Mouse (Mus musculus) liver, embryonic 16.5 days (tissue): ENCODE measurements around the gene Aipl1. TPM values are rescaled to one million over a fixed set of nuclear protein-coding genes. Genes with fewer than 3 reads are reported as not detected.

ENCODE experiments used
- ATAC-seq: fragments of 200-750 bp; cut with Nextera tagmentation; 2 replicates; pipeline ENCODE4 v1.8.0; 2017; ENCODE audit warnings: low read depth, mild to moderate bottlenecking, moderate number of reproducible peaks, moderate library complexity
- H3K27ac ChIP-seq: fragments of 300-500 bp; sonication (generic); 2 replicates; pipeline ENCODE4 v1.5.1; 2014; ENCODE audit warnings: mild to moderate bottlenecking, low read length
- H3K27me3 ChIP-seq: fragments of 300-500 bp; sonication (generic); 2 replicates; pipeline ENCODE4 v1.6.1; 2014; ENCODE audit warnings: low read depth, low read length, mixed read lengths; ENCODE audit not compliant: control insufficient read depth, insufficient read depth
- H3K36me3 ChIP-seq: fragments of 300-500 bp; sonication (generic); 2 replicates; pipeline ENCODE4 v1.6.1; 2014; ENCODE audit warnings: mild to moderate bottlenecking; ENCODE audit not compliant: control insufficient read depth, insufficient read depth
- H3K4me1 ChIP-seq: fragments of 300-500 bp; sonication (generic); 2 replicates; pipeline ENCODE4 v1.6.1; 2014; ENCODE audit warnings: low read depth, low read length, mixed read lengths; ENCODE audit not compliant: control insufficient read depth
- H3K4me2 ChIP-seq: fragments of 300-500 bp; sonication (generic); 2 replicates; pipeline ENCODE4 v1.6.1; 2014; ENCODE audit warnings: low read depth, low read length, mixed read lengths
- H3K4me3 ChIP-seq: fragments of 300-500 bp; sonication (generic); 2 replicates; pipeline ENCODE4 v1.5.1; 2014; ENCODE audit warnings: low read depth, mild to moderate bottlenecking, low read length
- H3K9ac ChIP-seq: fragments of 300-500 bp; sonication (generic); 2 replicates; pipeline ENCODE4 v1.6.1; 2014; ENCODE audit warnings: low read depth, low read length
- H3K9me3 ChIP-seq: fragments of 300-500 bp; sonication (generic); replicated peaks from 2 replicates; pipeline ENCODE4 v1.6.1; 2016; ENCODE audit warnings: low read length; ENCODE audit not compliant: control insufficient read depth
- WGBS: fragments of 180-500 bp; shearing (Covaris S2); extraction: QIAGEN DNeasy Blood & Tissue Kit; methylation state at CpG from one replicate; pipeline ENCODE4 v1.1.7; 2014; ENCODE audit not compliant: insufficient replicate concordance; 5-methylcytosine and 5-hydroxymethylcytosine counted together
- polyA plus RNA-seq: library from polyadenylated mRNA; unstranded; fragments of >200 nt; fragmentation: Nextera tagmentation; extraction: Ambion mirVana; gene quantifications from 2 replicates; pipeline ENCODE4 v1.2.1, GENCODE M21; 2015

Aipl1 gene
- polyA plus RNA-seq, 1 experiment from 2014 or later = 0.09 TPM

DNA sequence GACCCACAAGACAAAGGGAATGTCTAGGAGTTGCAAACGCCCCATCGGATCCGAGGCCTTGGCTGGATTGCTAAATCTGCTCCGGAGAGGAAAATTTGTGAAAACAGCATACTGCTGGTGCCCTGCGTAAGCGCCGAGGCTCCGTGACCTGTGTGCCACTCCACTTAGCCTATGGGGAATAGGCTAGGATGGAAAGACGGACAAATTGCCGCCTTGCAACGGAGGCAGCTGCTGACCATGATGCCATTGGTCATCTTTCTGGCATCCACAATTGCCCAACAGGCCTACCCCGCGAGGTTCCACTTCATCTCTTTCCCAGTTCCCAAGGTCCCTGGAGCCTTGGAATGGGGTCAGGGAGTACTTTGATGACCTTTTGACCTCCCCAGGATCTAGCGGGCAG lies 5.3 kb upstream of the Aipl1 start:
- Histone ChIP-seq H3K27me3 (no peaks in the 10 kb centered on the region), H3K4me2 (peak overlapping the region; percentile 74), H3K36me3 (no peaks in the 10 kb centered on the region), H3K27ac (no peak overlapping the region), H3K4me3 (peak overlapping the region; percentile 59), H3K9me3 (no peaks in the 10 kb centered on the region), H3K4me1 (peaks cover 14% of the 10 kb centered on the region), H3K9ac (peak overlapping the region; percentile 6; the same call in 1 of the 2 replicates)
- 2% methylated on average over 14 of the region's 14 CpGs for WGBS
- ATAC-seq = 0 out of 2 replicates have a peak, but pooled peaks have one; percentile 3

DNA sequence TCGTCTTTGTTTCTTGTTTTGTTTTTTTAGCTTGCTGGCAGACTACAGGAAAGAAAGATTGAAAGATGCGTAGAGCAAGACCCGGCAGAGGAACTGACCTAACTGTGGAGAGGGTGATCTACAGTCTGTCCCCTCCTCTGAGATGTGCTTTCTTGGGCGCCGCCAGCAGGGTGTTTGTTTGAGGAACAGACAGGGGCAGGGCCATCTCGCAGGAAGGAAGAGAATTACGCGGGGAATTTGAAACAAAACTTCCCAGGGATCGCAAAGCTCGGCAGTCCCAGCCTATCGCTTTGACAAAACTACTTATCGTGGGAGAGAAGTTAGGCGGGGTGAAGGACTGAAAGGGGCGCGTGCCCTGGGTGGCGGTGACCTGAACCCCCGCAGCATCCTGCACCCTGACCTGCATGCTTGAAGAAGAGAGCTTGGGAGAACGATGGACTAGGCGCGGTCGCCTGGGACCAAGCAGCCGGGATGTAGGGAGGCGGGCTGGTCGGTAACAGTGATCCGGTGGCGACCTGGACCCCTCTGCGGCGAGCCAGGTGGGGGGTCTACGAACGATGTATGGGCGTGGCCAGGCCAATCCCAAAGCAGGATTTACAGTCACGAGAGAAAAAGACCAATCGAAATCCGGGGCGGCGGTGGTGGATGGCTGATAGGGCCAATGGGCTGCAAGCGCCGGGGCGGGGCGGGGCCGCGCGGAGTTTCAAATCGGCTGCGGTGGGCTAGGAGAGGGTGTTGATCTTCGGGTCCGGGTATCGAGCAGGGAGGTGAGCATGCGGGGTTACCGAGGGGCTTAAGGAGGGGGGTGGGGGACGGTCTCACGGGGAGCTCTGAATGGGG lies 4.7 kb upstream of the Aipl1 start, which contains the start of gene Pimreg:
TSS of gene Pimreg (plus strand) at position 265 of the 840 bp plus-strand sequence.
- Histone ChIP-seq H3K4me2 (peak within 1 kb of the TSS; percentile 74), H3K27ac (no peak within 1 kb of the TSS; the same call in 1 of the 2 replicates), H3K36me3 (no peaks in the 10 kb centered on the region), H3K9me3 (no peaks in the 10 kb centered on the region), H3K27me3 (no peaks in the 10 kb centered on the region), H3K9ac (peak within 1 kb of the TSS; percentile 40; the same call in 1 of the 2 replicates), H3K4me1 (peaks cover 14% of the 10 kb centered on the region), H3K4me3 (peak within 1 kb of the TSS; percentile 59)
- peak; percentile 79 for ATAC-seq
- under 1% methylated on average over 52 of the region's 52 CpGs for WGBS

DNA sequence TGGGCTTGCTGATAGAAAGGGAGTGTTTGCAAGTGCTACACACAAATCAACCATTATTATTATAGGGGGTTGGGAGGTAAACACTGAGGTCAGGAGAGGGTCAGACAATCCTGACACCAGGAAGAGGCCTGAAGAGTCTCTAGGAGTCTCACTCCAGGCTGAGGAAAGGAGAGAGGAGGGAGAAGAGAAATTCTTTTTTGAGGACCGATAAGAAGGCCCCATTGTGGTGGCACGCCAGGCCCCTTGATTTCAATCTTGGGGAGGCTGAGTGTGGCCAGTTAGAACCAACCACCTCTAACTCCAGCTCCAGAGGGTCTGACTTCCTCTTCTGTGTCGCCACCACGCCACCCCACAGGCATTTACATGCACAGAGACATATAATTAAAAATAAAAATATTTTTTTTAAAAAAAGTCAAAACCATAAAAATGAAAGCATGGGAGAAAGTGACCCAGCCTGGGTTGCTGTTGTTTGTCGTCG lies 4.0 kb upstream of the Aipl1 start:
- H3K4me1 ChIP-seq = peaks cover 14% of the 10 kb centered on the region
- 3% methylated on average over 6 of the region's 6 CpGs for WGBS
- no peaks in the 10 kb centered on the region for H3K36me3 ChIP-seq
- no peak overlapping the region for H3K27ac ChIP-seq
- H3K27me3 ChIP-seq = no peaks in the 10 kb centered on the region
- H3K4me2 ChIP-seq = peak overlapping the region; percentile 74
- ATAC-seq = no peak
- no peak overlapping the region for H3K9ac ChIP-seq
- peak overlapping the region; percentile 59 for H3K4me3 ChIP-seq
- no peaks in the 10 kb centered on the region for H3K9me3 ChIP-seq

- Histone ChIP-seq H3K4me1 (peaks cover 14% of the 10 kb centered on the region), H3K4me3 (no peak overlapping the region), H3K27ac (no peak overlapping the region), H3K9ac (no peak overlapping the region), H3K9me3 (no peaks in the 10 kb centered on the region), H3K27me3 (no peaks in the 10 kb centered on the region), H3K4me2 (no peak overlapping the region), H3K36me3 (no peaks in the 10 kb centered on the region)
- WGBS = 50% methylated on average over 16 of the region's 16 CpGs
- no peak for ATAC-seq
Measured at GRCm38 (mm10) chr11:72039599-72040386, 2.5 kb upstream of the Aipl1 start.

DNA sequence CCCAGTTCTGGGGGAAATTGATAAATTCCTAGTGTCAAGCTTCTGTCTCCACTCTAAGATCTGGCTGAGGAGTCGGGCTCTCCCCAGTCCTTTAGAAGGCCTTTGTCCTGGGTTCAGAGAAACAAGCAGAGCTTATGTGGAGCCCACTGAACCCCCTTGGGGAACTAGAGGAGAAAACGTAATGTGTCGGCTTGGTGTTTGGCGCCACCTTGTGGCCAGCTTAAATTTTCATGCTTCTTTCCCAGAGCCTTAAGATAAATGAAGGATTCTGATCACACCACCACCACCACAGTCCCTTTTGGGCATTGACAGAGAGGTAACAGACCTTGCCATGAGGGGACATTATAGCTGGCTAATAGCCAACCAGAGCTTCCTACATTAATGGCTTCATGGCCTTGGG lies 687 bp upstream of the Aipl1 start:
- Histone ChIP-seq H3K36me3 (no peaks in the 10 kb centered on the region), H3K4me3 (no peak overlapping the region), H3K9me3 (no peaks in the 10 kb centered on the region), H3K4me1 (peaks cover 13% of the 10 kb centered on the region), H3K27ac (no peak overlapping the region), H3K9ac (no peak overlapping the region), H3K27me3 (no peaks in the 10 kb centered on the region), H3K4me2 (no peak overlapping the region)
- WGBS = 0% methylated on average over 4 of the region's 4 CpGs
- no peak for ATAC-seq

DNA sequence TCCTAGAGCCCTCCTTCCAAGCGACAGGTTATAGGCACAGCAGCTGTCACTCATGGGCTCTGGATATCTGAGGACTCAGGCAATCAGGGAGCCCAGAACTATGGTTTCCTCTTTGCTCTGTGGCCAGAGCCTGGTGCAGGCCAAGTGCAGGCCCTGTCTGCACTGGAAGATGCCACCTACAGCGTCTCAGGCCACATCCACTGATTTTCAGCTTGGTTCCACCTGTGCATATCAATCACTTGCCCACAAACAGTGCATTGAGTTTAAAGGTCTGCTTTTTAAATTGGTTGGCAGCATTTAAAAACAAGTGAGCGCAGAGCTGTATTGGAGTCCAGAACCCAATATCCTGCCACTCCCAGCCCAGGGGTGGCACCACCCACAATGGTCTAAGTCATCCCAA lies 4.7 kb downstream of the Aipl1 start:
- no peak for ATAC-seq
- no peak overlapping the region for H3K4me3 ChIP-seq
- H3K4me2 ChIP-seq = no peak overlapping the region
- H3K9ac ChIP-seq = no peak overlapping the region
- H3K9me3 ChIP-seq = no peaks in the 10 kb centered on the region
- H3K27me3 ChIP-seq = peaks cover 3% of the 10 kb centered on the region; the same call in 1 of the 2 replicates
- WGBS = 66% methylated on average over 3 of the region's 3 CpGs
- no peaks in the 10 kb centered on the region; the same call in 1 of the 2 replicates for H3K4me1 ChIP-seq
- H3K27ac ChIP-seq = no peak overlapping the region
- H3K36me3 ChIP-seq = no peaks in the 10 kb centered on the region

DNA sequence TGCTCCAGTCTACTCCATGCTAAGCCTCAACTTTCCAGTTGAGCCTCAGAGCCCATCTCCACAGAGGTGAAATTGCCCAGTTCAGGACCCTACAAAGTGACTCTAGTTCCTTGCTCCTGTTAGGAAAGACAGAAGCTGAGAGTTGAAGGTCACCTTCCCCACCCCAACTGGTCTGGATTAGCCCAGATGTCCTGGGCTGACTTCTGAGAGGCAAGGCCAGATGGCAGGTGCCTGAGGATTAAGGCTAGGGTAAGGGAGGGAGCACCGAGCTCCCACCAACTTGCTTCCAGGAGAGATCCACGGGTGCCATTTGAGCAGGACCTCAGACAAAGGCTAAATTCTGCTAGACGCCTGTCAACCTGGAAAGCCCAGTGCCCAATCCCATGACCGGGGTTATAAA lies 5.2 kb downstream of the Aipl1 start:
- Histone ChIP-seq H3K36me3 (no peaks in the 10 kb centered on the region), H3K4me2 (no peak overlapping the region), H3K27ac (no peak overlapping the region), H3K4me3 (no peak overlapping the region), H3K4me1 (no peaks in the 10 kb centered on the region; the same call in 1 of the 2 replicates), H3K27me3 (peaks cover 3% of the 10 kb centered on the region; the same call in 1 of the 2 replicates), H3K9ac (no peak overlapping the region), H3K9me3 (no peaks in the 10 kb centered on the region)
- 63% methylated on average over 4 of the region's 4 CpGs for WGBS
- ATAC-seq = no peak

DNA sequence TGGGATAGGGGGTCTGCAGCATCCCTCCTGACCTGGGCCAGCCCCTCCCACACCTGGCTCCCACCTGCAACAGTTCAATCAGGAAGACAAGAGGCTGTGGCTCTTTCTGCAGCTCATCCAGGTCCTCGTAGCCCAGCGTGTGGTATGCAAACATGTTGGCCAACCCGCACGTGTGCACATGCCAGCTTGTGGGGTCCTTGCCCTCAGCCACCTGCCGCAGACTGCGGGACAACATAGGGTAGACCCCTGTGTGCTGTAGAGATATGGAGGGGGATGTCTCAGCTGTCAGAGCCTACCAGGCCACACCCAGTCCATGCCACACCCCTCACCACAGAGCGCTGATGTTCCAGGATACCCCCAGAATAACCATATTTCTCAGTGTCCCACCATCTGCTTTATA lies 6.0 kb downstream of the Aipl1 start:
- WGBS = 56% methylated on average over 7 of the region's 7 CpGs
- Histone ChIP-seq H3K4me1 (no peaks in the 10 kb centered on the region; the same call in 1 of the 2 replicates), H3K36me3 (no peaks in the 10 kb centered on the region), H3K27me3 (peaks cover 3% of the 10 kb centered on the region; the same call in 1 of the 2 replicates), H3K27ac (no peak overlapping the region), H3K9me3 (no peaks in the 10 kb centered on the region), H3K4me3 (no peak overlapping the region), H3K4me2 (no peak overlapping the region), H3K9ac (no peak overlapping the region)
- ATAC-seq = no peak
